Mouse (Mus musculus): ENCODE measurements around the gene Armh3. TPM values are rescaled to one million over a fixed set of nuclear protein-coding genes. Genes with fewer than 3 reads are reported as not detected.
A peak's percentile ranks its signal among the peaks of the same experiment; 100 is the strongest.

Armh3 gene
- polyA plus RNA-seq, 2 experiments = 13.6 to 13.7 TPM

DNA sequence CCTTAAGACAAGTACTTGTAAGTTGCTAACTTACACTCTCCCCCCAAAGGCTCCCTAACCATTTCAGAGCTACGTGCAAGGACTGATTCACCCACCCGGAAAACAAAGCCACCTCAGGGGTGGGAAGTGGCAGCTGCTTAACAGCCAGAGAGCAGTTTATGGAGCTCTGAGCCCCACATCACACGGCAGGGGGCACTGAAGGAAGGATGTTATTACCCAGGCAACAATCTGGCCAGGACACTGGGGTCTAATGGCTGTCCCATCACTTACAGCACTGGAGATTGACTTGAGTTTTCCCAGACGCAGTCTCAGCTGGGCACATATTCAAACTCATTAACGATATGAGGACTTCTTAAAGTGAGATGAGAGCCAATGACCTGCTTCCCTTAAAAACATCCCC is 37.5 kb downstream of the Armh3 start:
- no peak overlapping the region for H3K4me2 ChIP-seq (replicated peaks; ENCODE audit: low read depth, low read length, severe bottlenecking)
- H3K27ac ChIP-seq (replicated peaks; ENCODE audit: low read depth, low read length) = no peak overlapping the region
- H3K27me3 ChIP-seq (ENCODE audit: control insufficient read depth, insufficient read depth, low read length) = no peaks in the 10 kb centered on the region
- no peak overlapping the region for H3K9ac ChIP-seq (ENCODE audit: low read depth, low read length, severe bottlenecking)
- no peak for DNase-seq (ENCODE audit: low spot score)
- peaks cover 46% of the 10 kb centered on the region for H3K36me3 ChIP-seq (ENCODE audit: control insufficient read depth, insufficient read depth, low read length)
- H3K9me3 ChIP-seq (ENCODE audit: control insufficient read depth, low read length) = no peaks in the 10 kb centered on the region
- no peak for ATAC-seq (ENCODE audit: low FRiP score, low read depth)
- TF ChIP-seq POLR2A (IDR thresholded peaks at IDR 0.05; ENCODE audit: borderline replicate concordance, extremely low read depth, insufficient read depth, insufficient read length) = no peak
- WGBS = 16% methylated on average over 5 of the region's 5 CpGs
- 0 out of 2 replicates have a peak, but pooled peaks cover 3% of the 10 kb centered on the region for H3K4me1 ChIP-seq (ENCODE audit: control insufficient read depth, insufficient read depth, low read length)
- H3K4me3 ChIP-seq (replicated peaks; ENCODE audit: low read length) = no peak overlapping the region

DNA sequence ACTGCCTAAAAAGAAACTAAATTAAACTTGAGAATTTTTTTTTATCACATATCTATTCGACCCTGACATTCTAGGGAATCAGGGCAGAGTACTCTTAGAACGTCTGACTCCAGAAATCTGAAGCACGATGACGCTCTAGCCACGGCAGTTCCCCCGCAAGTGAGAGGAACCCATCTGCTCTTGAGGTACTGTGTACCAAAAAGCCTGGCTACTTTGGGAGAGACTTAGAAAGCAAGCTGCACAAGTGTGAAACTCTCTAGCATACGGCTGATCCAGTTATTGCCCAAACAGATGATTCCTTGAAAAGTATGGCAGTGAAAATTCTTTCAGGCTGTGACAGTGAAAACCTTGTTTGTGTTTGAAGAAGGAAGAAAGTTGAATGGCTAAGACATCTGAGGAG is 41.6 kb downstream of the Armh3 start:
- 90% methylated on average over 7 of the region's 7 CpGs for WGBS
- no peaks in the 10 kb centered on the region for H3K9me3 ChIP-seq (ENCODE audit: control insufficient read depth, low read length)
- TF ChIP-seq POLR2A (IDR thresholded peaks at IDR 0.05; ENCODE audit: borderline replicate concordance, extremely low read depth, insufficient read depth, insufficient read length) = no peak

DNA sequence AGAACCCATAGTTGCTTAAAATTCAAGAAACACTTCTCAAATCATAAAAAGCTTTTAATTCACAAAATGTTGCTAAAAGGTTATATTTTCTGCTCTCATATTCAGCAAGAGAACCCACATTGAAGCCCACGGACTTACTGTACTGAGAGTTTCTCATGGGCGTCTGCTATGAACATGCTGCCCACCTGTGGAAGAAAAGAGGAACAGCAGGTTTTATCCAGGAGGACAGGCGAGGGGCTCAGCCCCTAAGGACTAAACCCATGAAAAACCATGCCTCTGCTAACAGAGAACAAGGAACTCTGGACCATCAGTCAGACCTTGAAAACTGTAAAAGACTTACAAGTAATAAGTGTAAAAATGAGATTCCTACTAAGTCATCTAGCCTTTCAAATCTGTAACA is 45.0 kb downstream of the Armh3 start:
- Histone ChIP-seq H3K4me2 (replicated peaks; ENCODE audit: low read depth, low read length, severe bottlenecking) (no peak overlapping the region), H3K27me3 (ENCODE audit: control insufficient read depth, insufficient read depth, low read length) (no peaks in the 10 kb centered on the region), H3K4me1 (ENCODE audit: control insufficient read depth, insufficient read depth, low read length) (no peaks in the 10 kb centered on the region), H3K4me3 (replicated peaks; ENCODE audit: low read length) (no peak overlapping the region), H3K9ac (ENCODE audit: low read depth, low read length, severe bottlenecking) (no peak overlapping the region), H3K27ac (replicated peaks; ENCODE audit: low read depth, low read length) (no peak overlapping the region), H3K9me3 (ENCODE audit: control insufficient read depth, low read length) (no peaks in the 10 kb centered on the region), H3K36me3 (ENCODE audit: control insufficient read depth, insufficient read depth, low read length) (peaks cover 45% of the 10 kb centered on the region)
- DNase-seq (ENCODE audit: low spot score) (peak; percentile 59), ATAC-seq (ENCODE audit: low FRiP score, low read depth) (no peak)
- no peak for TF ChIP-seq POLR2A (IDR thresholded peaks at IDR 0.05; ENCODE audit: borderline replicate concordance, extremely low read depth, insufficient read depth, insufficient read length)
- WGBS = 2% methylated on average over 3 of the region's 3 CpGs

More for the DNA sequence above, 41.6 kb downstream of the Armh3 start:
- ATAC-seq (ENCODE audit: low FRiP score, low read depth) (no peak), DNase-seq (ENCODE audit: low spot score) (no peak)
- 0 out of 2 replicates have a peak, but pooled peaks cover 3% of the 10 kb centered on the region for H3K4me1 ChIP-seq (ENCODE audit: control insufficient read depth, insufficient read depth, low read length)
- no peaks in the 10 kb centered on the region for H3K27me3 ChIP-seq (ENCODE audit: control insufficient read depth, insufficient read depth, low read length)
- no peak overlapping the region for H3K4me3 ChIP-seq (replicated peaks; ENCODE audit: low read length)
- H3K27ac ChIP-seq (replicated peaks; ENCODE audit: low read depth, low read length) = no peak overlapping the region
- H3K36me3 ChIP-seq (ENCODE audit: control insufficient read depth, insufficient read depth, low read length) = peaks cover 28% of the 10 kb centered on the region
- H3K9ac ChIP-seq (ENCODE audit: low read depth, low read length, severe bottlenecking) = no peak overlapping the region
- H3K4me2 ChIP-seq (replicated peaks; ENCODE audit: low read depth, low read length, severe bottlenecking) = no peak overlapping the region

DNA sequence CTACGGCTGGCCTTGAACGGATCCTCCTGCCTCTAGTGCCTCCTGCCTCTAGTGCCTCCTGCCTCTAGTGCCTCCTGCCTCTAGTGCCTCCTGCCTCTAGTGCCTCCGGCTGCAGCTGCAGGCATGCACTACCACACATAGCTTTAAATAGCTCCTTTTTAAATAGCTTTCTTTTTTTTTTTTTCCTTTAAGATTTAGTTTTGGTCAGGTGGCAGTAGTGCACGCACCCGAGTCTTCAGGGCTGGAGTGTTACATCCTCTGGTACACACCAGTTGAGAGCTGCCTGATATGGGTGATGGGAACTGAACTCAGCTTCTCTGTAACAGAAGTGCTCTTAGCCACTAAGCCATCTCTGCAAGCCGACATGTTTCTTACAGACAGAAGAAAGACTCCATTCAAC is 49.1 kb downstream of the Armh3 start:
- 85% methylated on average over 6 of the region's 6 CpGs for WGBS
- no peak for TF ChIP-seq POLR2A (IDR thresholded peaks at IDR 0.05; ENCODE audit: borderline replicate concordance, extremely low read depth, insufficient read depth, insufficient read length)
- ATAC-seq (ENCODE audit: low FRiP score, low read depth) (no peak), DNase-seq (ENCODE audit: low spot score) (no peak)
- Histone ChIP-seq H3K4me1 (ENCODE audit: control insufficient read depth, insufficient read depth, low read length) (no peaks in the 10 kb centered on the region), H3K9ac (ENCODE audit: low read depth, low read length, severe bottlenecking) (no peak overlapping the region), H3K27me3 (ENCODE audit: control insufficient read depth, insufficient read depth, low read length) (no peaks in the 10 kb centered on the region), H3K27ac (replicated peaks; ENCODE audit: low read depth, low read length) (no peak overlapping the region), H3K9me3 (ENCODE audit: control insufficient read depth, low read length) (no peaks in the 10 kb centered on the region), H3K36me3 (ENCODE audit: control insufficient read depth, insufficient read depth, low read length) (peaks cover 39% of the 10 kb centered on the region), H3K4me2 (replicated peaks; ENCODE audit: low read depth, low read length, severe bottlenecking) (no peak overlapping the region), H3K4me3 (replicated peaks; ENCODE audit: low read length) (no peak overlapping the region)

DNA sequence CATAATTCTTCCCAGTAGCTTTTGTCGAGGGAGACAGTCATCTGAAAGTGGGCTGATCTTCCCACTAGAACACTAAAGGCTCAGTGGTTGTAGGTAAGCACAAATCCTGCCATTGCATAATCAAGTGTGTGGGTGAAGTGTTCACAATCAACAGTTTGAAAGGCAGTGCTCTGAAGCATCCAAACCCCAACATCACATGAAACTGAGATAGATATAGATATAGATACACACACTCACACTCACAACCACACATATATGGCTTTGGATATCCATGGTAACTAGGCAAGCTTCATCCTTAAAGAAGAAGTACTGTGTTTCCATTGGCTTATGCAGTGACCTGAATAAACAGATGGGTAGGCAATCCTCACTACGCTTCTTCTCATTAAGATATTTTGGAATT is 50.5 kb downstream of the Armh3 start:
- no peak for TF ChIP-seq POLR2A (IDR thresholded peaks at IDR 0.05; ENCODE audit: borderline replicate concordance, extremely low read depth, insufficient read depth, insufficient read length)
- Histone ChIP-seq H3K4me3 (replicated peaks; ENCODE audit: low read length) (no peak overlapping the region), H3K27me3 (ENCODE audit: control insufficient read depth, insufficient read depth, low read length) (no peaks in the 10 kb centered on the region), H3K4me1 (ENCODE audit: control insufficient read depth, insufficient read depth, low read length) (0 out of 2 replicates have a peak, but pooled peaks cover 4% of the 10 kb centered on the region), H3K27ac (replicated peaks; ENCODE audit: low read depth, low read length) (no peak overlapping the region), H3K36me3 (ENCODE audit: control insufficient read depth, insufficient read depth, low read length) (peaks cover 45% of the 10 kb centered on the region), H3K9me3 (ENCODE audit: control insufficient read depth, low read length) (no peaks in the 10 kb centered on the region), H3K9ac (ENCODE audit: low read depth, low read length, severe bottlenecking) (no peak overlapping the region), H3K4me2 (replicated peaks; ENCODE audit: low read depth, low read length, severe bottlenecking) (no peak overlapping the region)
- whole genome bisulfite sequencing = 88% methylated on average over 2 of the region's 2 CpGs
- no peak for DNase-seq (ENCODE audit: low spot score)
- ATAC-seq (ENCODE audit: low FRiP score, low read depth) = no peak

DNA sequence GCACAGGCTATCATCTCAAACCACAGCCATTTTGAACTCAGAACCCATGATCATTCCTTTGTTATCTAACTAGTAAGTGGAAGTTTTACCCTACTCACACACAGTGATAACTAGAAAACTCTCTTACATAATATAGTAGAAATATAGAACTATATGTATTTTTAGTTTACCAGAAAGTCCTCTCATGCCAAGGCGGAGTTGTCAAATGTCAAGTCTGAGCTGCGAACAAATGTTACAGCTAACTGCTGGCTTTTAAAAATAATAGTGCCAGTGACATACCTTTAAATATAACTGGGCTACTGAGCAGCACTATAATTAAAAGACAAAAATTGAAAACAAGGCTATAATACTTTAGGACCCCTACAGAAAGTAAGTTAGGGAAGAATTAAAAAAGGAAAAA is 51.0 kb downstream of the Armh3 start:
- Histone ChIP-seq H3K4me2 (replicated peaks; ENCODE audit: low read depth, low read length, severe bottlenecking) (no peak overlapping the region), H3K9me3 (ENCODE audit: control insufficient read depth, low read length) (no peaks in the 10 kb centered on the region), H3K36me3 (ENCODE audit: control insufficient read depth, insufficient read depth, low read length) (peaks cover 46% of the 10 kb centered on the region), H3K4me3 (replicated peaks; ENCODE audit: low read length) (no peak overlapping the region), H3K27ac (replicated peaks; ENCODE audit: low read depth, low read length) (no peak overlapping the region), H3K4me1 (ENCODE audit: control insufficient read depth, insufficient read depth, low read length) (0 out of 2 replicates have a peak, but pooled peaks cover 4% of the 10 kb centered on the region), H3K9ac (ENCODE audit: low read depth, low read length, severe bottlenecking) (no peak overlapping the region), H3K27me3 (ENCODE audit: control insufficient read depth, insufficient read depth, low read length) (no peaks in the 10 kb centered on the region)
- no peak for DNase-seq (ENCODE audit: low spot score)
- WGBS = 96% methylated on average over 2 of the region's 2 CpGs
- no peak for TF ChIP-seq POLR2A (IDR thresholded peaks at IDR 0.05; ENCODE audit: borderline replicate concordance, extremely low read depth, insufficient read depth, insufficient read length)
- no peak for ATAC-seq (ENCODE audit: low FRiP score, low read depth)
